ENCODE assay signal across 16 mouse cellular contexts in genomic region chr5:120969703-120970102, GRCm38 (mm10). TPM values are rescaled to one million over a fixed set of nuclear protein-coding genes. Genes with fewer than 3 reads are reported as not detected.
DNase-seq lines count a peak whose midpoint lies in the region; ATAC-seq lines count a peak whose summit lies in the region.
"Had no signal": no experiment of that assay in that cellular context is flagged by ENCODE, and none has a peak within 500 bp of the region (broad histone marks: within the 10 kb centered on the region; RNA-seq: fewer than 3 reads in every experiment).

No protein-coding gene starts in this region.

- H3K27me3 ChIP-seq in heart, embryonic 11.5 days (ENCODE audit: control insufficient read depth, insufficient read depth, low read length): peaks cover 3% of the 10 kb centered on the region; the same call in 1 of the 2 replicates
- H3K27me3 ChIP-seq in liver, embryonic 12.5 days (replicated peaks): no peaks in the 10 kb centered on the region
- H3K27me3 ChIP-seq: embryonic facial prominence, embryonic 13.5 days; limb, embryonic 13.5 days had no signal

- H3K4me1 ChIP-seq in heart, embryonic 11.5 days (ENCODE audit: control insufficient read depth, insufficient read depth, low read length): no peaks in the 10 kb centered on the region
- H3K4me1 ChIP-seq in liver, embryonic 12.5 days: no peaks in the 10 kb centered on the region
- H3K4me1 ChIP-seq: embryonic facial prominence, embryonic 13.5 days; kidney, embryonic 15.5 days; limb, embryonic 13.5 days had no signal

- no peaks in the 10 kb centered on the region for H3K9me3 ChIP-seq in heart, embryonic 11.5 days (replicated peaks; ENCODE audit: control insufficient read depth, low read length)
- H3K9me3 ChIP-seq in liver, embryonic 12.5 days (replicated peaks): no peaks in the 10 kb centered on the region
- H3K9me3 ChIP-seq: embryonic facial prominence, embryonic 13.5 days; kidney, embryonic 15.5 days; limb, embryonic 13.5 days had no signal

- DNase-seq in heart, adult 18-20 months: peak; percentile 34 to 61
- peak; percentile 4 for DNase-seq in lung, postnatal 14 days
- no peak for DNase-seq in lung, adult 18-20 months
- DNase-seq in cerebellum, adult 11 months: peak; percentile 86
- peak; percentile 52 for DNase-seq in heart, postnatal 4 days
- DNase-seq in yolk sac, embryonic 10.5 days (ENCODE audit: low spot score): no peak
- DNase-seq: lung, postnatal 10 days had no signal

- ATAC-seq in heart, embryonic 11.5 days (replicated peaks; ENCODE audit: insufficient number of reproducible peaks, low FRiP score, low TSS enrichment): no peak
- ATAC-seq in liver, embryonic 12.5 days: no peak
- ATAC-seq: forebrain, postnatal 0 days; Patski had no signal

- 55% methylated on average over 4 of the region's 4 CpGs for WGBS in heart, embryonic 11.5 days (ENCODE audit: insufficient replicate concordance)
- WGBS in liver, embryonic 12.5 days (ENCODE audit: insufficient replicate concordance): 53% methylated on average over 4 of the region's 4 CpGs

- no peak overlapping the region for H3K4me2 ChIP-seq in heart, embryonic 11.5 days
- no peak overlapping the region for H3K4me2 ChIP-seq in liver, embryonic 12.5 days
- H3K4me2 ChIP-seq: embryonic facial prominence, embryonic 13.5 days; kidney, embryonic 15.5 days; limb, embryonic 13.5 days had no signal

- H3K27ac ChIP-seq in heart, embryonic 11.5 days (ENCODE audit: low read depth, low read length): no peak overlapping the region
- no peak overlapping the region for H3K27ac ChIP-seq in liver, embryonic 12.5 days
- H3K27ac ChIP-seq: embryonic facial prominence, embryonic 13.5 days; kidney, embryonic 15.5 days; limb, embryonic 13.5 days had no signal

- no peak overlapping the region for H3K4me3 ChIP-seq in heart, embryonic 11.5 days (ENCODE audit: low read depth, low read length)
- H3K4me3 ChIP-seq in liver, embryonic 12.5 days: no peak overlapping the region
- H3K4me3 ChIP-seq: embryonic facial prominence, embryonic 13.5 days; kidney, embryonic 15.5 days; limb, embryonic 13.5 days had no signal

- H3K9ac ChIP-seq in heart, embryonic 11.5 days (ENCODE audit: low read depth, low read length): no peak overlapping the region
- H3K9ac ChIP-seq in liver, embryonic 12.5 days: no peak overlapping the region
- H3K9ac ChIP-seq: embryonic facial prominence, embryonic 13.5 days; forebrain, postnatal 0 days; kidney, embryonic 15.5 days; limb, embryonic 13.5 days had no signal

- H3K36me3 ChIP-seq in heart, embryonic 11.5 days (ENCODE audit: control insufficient read depth, insufficient read depth, low read length): no peaks in the 10 kb centered on the region
- no peaks in the 10 kb centered on the region for H3K36me3 ChIP-seq in liver, embryonic 12.5 days
- H3K36me3 ChIP-seq: embryonic facial prominence, embryonic 13.5 days; kidney, embryonic 15.5 days; limb, embryonic 13.5 days had no signal

RNA-seq across cellular contexts. Expression of gene Rph3a, which starts 40.2 kb away (rescaled TPM):
- not detected for total RNA-seq in heart, adult 18-20 months (2021)
- polyA plus RNA-seq in heart, embryonic 11.5 days (2014; fragmentation: Nextera tagmentation; extraction: Ambion mirVana): not detected in 2 replicates
- under 1 TPM in 1 of 2 experiments, not detected in 1; 0.07 TPM for total RNA-seq in heart, postnatal 4 days (2021)
- not detected in 2 replicates for polyA plus RNA-seq in liver, embryonic 12.5 days (2016; fragmentation: Nextera tagmentation; extraction: Ambion mirVana)
- polyA plus RNA-seq: heart, postnatal 0 days; Patski had no signal

RNA-seq across cellular contexts. Expression of gene Oas1d, which starts 55.4 kb away (rescaled TPM):
- not detected for total RNA-seq in heart, adult 18-20 months (2021)
- not detected in 2 replicates for polyA plus RNA-seq in heart, embryonic 11.5 days (2014; fragmentation: Nextera tagmentation; extraction: Ambion mirVana)
- total RNA-seq in heart, postnatal 4 days (2021): not detected
- polyA plus RNA-seq in liver, embryonic 12.5 days (2016; fragmentation: Nextera tagmentation; extraction: Ambion mirVana): not detected in 2 replicates
- polyA plus RNA-seq: embryonic facial prominence, embryonic 13.5 days; heart, postnatal 0 days; kidney, embryonic 15.5 days; limb, embryonic 13.5 days; Patski; stomach, embryonic 16.5 days had no signal

Comparison
In these comparisons a context has a peak if more than half of its experiments do, and no peak if none do; other contexts are left out.
1. DNase-seq: peak in heart, adult 18-20 months (2 of 2), lung, postnatal 14 days (single experiment), cerebellum, adult 11 months (single experiment) and heart, postnatal 4 days (single experiment); none in lung, adult 18-20 months (0 of 2) and yolk sac, embryonic 10.5 days (single experiment).